Mouse (Mus musculus) brown adipose tissue, adult 24 weeks (tissue): ENCODE measurements around the gene Fry. TPM values are rescaled to one million over a fixed set of nuclear protein-coding genes. Genes with fewer than 3 reads are reported as not detected.

Experiments
- H3K27ac ChIP-seq: fragments of 200-500 bp; replicated peaks from 2 replicates; pipeline ENCODE4 v1.5.1; 2012; ENCODE audit warnings: low read depth, mild to moderate bottlenecking, low read length
- H3K4me1 ChIP-seq: fragments of 200-500 bp; 2 replicates; pipeline ENCODE4 v1.6.1; 2012; ENCODE audit warnings: low read length, mixed read lengths; ENCODE audit not compliant: control insufficient read depth, insufficient read depth, insufficient read length
- H3K4me3 ChIP-seq: fragments of 200-500 bp; 2 replicates; pipeline ENCODE4 v1.5.1; 2012; ENCODE audit warnings: low read depth, mild to moderate bottlenecking, low read length, moderate library complexity; ENCODE audit not compliant: insufficient read depth
- polyA plus RNA-seq: library from polyadenylated mRNA; stranded (reverse); fragments of >200 nt; gene quantifications from 2 replicates; pipeline ENCODE4 v1.2.4, GENCODE M21; 2012; ENCODE audit not compliant: missing spikeins, insufficient read depth, insufficient read length

Fry gene
- polyA plus RNA-seq, 1 experiment, result 39.7 TPM

DNA sequence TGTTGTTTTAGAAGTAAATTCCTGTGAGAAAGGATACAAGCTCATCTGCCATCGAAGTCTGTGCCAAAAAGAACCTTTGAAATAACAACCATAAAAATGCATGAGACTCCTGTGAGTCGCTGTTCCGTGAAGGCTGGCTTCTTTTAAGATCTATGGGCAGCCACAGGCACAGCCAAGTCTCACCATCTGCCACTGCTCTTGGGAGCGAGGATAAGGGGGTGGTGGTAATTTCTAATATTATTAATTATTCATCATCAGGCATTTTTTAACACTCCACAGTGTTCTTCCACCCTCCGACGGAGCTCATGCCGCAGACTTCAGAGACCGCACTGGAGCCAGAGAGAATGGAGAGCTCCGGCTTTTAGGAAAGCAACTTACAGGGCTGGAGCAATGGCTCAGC is 123.2 kb downstream of the Fry start:
- Histone ChIP-seq H3K27ac (no peak overlapping the region), H3K4me1 (peaks cover 11% of the 10 kb centered on the region; the same call in 1 of the 2 replicates), H3K4me3 (no peak overlapping the region)

DNA sequence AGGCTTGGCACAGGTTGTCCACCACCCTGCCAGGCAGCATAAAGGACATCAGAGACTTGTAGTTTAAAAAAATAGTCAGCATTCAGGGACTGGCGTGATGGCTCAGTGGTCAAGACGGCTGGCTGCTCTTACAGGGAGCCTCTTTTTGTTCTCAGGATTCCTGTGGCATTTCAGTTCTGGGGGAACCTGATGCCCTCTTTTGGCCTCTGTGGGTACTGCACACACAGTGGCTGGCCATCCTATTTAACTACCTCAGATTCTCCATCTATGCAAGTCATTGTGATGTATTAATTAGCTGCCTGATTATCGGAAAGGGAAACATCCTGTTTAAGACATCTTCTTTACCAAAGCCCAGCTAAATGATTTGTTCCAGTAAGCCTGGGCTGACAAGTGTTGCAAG is 128.3 kb downstream of the Fry start:
- Histone ChIP-seq H3K27ac (no peak overlapping the region), H3K4me3 (no peak overlapping the region), H3K4me1 (peaks cover 14% of the 10 kb centered on the region; the same call in 1 of the 2 replicates)

DNA sequence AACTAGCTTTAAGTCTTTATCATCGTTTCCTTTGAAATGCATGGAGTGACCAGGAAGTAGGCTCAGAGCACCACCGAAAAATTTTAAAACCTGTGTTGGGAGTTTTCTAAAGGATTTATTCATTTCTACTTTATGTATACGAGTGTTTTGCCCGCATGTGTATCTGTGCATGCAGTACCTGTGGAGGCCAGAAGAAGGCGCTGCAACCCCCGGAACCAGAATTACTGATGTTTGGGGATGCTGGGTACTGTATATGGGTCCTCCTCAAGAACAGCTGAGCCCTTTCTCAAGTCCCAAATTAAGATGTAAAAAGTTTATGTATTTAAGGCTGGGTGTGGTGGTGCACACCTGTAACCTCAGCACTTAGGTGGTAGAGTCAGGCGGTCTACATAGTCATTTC is 139.3 kb downstream of the Fry start:
- Histone ChIP-seq H3K4me1 (peaks cover 6% of the 10 kb centered on the region; the same call in 1 of the 2 replicates), H3K27ac (no peak overlapping the region), H3K4me3 (no peak overlapping the region)

DNA sequence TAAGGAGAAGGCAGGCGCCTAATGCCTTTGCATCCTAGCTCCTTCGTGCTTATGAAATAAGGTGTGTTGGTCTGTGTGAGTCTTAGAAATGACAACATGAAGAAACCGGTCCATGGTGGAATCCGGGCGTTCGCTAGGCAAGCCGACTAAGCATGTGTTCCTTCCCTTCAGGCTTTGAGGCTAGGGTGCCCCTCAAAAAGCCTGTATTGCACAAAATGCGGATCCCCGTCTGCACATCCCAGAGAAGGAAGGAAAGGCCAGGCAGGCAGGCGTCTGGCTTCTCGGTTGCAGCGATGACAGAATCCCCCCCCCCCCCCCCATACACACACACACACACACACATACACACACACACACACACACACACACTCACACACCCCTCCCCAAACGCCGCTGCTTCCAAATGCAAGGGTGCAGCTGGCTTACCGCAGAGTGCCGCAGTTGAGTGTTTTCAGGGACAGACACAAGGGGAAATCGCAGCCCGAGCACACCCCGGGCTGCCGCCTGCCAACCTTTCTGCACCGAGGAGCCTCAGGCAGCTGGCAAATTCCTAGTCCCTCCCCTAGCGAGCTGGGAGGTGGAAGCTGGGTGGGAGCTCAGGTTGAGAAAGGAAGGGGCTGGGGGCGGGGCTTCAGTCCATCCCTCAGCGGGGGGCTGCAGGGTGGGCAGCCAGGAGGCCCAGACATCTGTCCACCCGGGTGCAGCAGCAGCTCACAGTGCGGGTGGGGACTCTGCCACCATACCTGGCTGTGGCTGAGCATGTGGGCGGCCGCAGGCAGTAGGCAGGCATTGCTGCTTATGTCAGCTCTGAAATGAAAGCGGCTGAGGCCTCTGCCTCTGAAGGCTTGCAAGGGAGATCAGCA is 141.0 kb downstream of the Fry start:
- H3K27ac ChIP-seq, result no peak overlapping the region
- H3K4me1 ChIP-seq, result peaks cover 14% of the 10 kb centered on the region
- H3K4me3 ChIP-seq, result no peak overlapping the region

DNA sequence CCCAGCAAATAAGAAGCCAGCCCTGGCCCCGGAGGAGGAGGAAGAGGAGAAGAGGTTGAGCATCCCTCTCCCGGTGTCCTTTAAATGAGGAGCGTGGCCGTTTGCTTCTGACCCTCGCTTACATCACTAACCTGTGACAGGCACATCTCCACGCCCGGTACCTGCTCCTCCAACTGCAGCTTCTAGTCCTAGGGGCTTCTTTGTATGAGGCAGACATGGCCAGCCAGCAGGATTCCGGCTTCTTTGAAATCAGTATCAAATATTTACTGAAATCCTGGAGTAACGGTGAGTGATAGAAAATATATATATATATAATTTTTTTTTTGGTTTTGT is 141.6 kb downstream of the Fry start:
- H3K4me1 ChIP-seq, result peaks cover 14% of the 10 kb centered on the region
- H3K27ac ChIP-seq, result no peak overlapping the region
- no peak overlapping the region for H3K4me3 ChIP-seq

DNA sequence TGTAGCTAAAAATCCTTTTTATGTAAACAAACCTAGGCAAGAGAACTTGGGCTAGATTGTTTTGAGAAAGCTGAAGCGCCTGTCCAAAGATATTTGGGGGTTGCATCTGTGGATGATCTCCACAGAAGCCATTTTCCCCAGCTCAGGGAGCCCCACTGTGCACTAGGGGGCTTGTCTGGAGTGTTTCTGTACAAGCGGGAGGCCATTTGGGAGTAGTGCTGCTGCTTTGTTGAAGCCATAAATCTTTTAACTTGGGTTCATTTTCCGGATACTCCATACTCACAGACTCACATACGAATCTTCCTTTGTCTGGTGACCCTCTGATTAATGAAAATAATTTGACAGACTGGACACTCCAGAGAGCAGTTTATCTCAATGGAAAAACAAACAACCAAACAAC is 142.9 kb downstream of the Fry start:
- no peak overlapping the region for H3K4me3 ChIP-seq

DNA sequence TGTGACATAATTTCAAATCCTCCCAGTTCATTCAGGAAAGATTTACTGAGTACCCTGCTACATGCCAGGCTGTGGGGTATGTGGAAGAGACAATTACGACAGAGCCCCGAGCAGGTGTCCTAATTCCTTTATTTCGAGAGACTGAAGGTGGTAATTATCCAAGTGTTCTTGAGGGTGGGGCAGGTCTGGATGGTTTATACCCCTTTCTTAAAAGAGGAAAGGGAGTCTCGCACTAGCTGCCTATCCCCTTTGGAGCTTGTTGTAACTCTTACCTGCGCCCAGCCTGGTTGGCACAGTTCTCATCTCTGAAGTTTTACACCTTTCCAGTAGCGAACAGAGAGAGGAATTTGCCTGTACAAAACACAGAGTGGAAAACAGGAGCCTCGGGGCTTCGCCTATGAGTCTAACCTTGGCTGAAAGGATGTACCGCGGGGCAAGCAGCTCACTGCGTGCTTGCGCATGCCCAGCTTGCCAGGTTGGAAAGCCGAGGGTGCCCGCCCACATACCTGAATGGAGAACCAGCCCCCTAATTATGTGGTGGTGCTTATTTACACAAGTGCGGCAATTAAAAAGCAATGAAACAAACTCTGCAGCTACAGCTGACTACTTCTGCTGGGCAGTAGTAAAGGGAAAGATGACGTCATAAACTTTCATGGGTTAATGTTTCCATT is 143.7 kb downstream of the Fry start:
- Histone ChIP-seq H3K4me3 (no peak overlapping the region), H3K27ac (no peak overlapping the region)

More for the DNA sequence above, 142.9 kb downstream of the Fry start:
- Histone ChIP-seq H3K4me1 (peaks cover 14% of the 10 kb centered on the region), H3K27ac (no peak overlapping the region)

DNA sequence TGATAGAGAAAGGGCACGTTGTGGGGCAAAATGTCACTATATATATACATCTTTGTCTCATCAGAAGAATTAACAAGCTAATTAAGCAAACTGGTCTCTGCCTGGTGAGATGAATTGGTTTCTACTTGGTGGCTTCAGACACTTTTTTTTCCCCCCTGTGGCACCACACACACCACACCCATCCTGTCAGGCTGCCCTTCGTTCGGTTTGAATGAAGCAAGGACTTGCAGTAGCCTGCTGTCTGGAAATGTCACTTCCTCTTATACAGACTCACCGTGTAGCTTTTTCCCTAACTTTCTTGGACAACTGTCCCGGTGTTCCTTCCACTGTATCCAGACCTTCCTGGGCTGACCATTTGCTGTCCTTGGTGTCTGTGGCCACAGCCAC is 144.3 kb downstream of the Fry start:
- Histone ChIP-seq H3K27ac (no peak overlapping the region), H3K4me3 (no peak overlapping the region), H3K4me1 (peaks cover 14% of the 10 kb centered on the region)

More for the DNA sequence above, 143.7 kb downstream of the Fry start:
- peaks cover 14% of the 10 kb centered on the region for H3K4me1 ChIP-seq

DNA sequence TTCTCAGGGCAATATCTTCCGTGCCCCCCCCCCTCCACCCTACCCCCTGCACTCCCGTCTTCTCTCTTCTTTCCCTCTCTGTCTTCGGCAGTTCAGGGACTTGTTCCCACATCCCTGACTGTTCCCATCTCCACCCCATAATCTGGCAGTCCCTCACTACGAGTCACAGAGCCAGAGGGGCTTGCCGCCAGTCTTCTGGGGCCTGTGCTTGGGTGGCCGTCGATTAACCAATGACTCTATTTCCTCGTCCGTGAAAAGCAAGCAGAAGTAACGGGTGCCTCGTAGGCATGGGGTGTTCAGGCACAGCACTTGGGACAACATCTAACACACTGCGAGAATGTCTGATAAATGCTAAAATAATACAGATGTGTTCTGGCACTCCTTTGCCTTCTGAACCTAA is 144.7 kb downstream of the Fry start:
- H3K4me1 ChIP-seq, result peaks cover 14% of the 10 kb centered on the region
- H3K27ac ChIP-seq, result no peak overlapping the region
- H3K4me3 ChIP-seq, result no peak overlapping the region

DNA sequence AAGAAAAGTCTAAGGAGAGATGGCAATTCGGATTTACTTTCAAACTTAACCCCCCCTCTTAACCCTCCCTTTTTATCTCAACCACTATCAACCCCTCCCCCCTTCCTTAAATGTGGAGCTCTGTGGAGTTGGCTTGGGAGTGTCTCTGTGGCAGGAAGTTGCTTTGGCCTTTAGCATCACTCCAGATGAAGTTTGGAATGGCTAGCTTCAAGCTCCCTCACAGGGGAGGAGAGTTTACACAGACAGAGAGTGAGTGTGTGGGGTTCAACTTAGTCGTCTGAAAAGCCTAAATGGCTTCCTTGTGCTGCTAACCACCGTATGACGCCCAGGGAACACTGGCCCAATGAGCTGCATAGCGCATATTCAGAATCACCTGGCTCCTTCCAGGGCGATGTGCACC is 145.2 kb downstream of the Fry start:
- peaks cover 14% of the 10 kb centered on the region for H3K4me1 ChIP-seq
- 0 out of 2 replicates have a peak overlapping the region, but pooled peaks have one; percentile 30 for H3K27ac ChIP-seq
- H3K4me3 ChIP-seq, result no peak overlapping the region

DNA sequence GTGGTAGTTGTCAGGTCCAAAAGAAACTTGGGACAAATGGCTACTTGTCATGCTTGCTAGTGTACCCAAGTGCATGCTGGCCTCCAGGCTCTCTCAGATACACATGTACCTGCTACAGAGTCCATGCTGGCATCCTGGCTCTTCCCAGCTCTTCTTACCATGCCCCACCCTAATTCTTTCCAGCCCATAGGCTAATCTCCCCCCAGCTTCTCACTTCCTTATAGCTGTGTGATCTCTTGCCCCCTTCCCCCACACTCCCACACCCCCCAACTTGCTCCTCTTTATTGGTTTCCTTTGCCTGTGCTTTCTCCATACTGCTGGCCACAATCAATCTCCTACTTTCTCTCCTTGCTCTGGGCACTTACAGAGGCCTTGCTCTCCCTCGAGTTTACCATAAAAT is 146.6 kb downstream of the Fry start:
- Histone ChIP-seq H3K4me3 (no peak overlapping the region), H3K27ac (no peak overlapping the region), H3K4me1 (peaks cover 15% of the 10 kb centered on the region)

DNA sequence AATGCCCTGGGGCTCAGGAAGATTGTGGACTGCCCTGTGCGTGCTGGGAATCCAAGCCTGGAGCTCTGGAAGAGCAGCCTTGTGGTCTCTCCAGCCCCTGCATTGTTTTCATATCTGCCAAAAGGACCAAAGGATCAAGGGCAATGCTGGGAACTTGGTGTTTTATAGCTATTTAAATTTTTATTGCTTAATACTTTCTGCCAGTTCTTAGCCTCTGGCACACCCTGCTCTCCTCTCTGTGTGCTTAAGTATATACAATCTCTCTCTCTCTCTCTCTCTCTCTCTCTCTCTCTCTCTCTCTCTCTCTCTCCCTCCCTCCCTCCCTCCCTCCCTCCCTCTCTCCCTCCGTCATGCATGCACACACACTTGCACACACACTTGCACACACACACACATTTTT is 147.5 kb downstream of the Fry start:
- no peak overlapping the region for H3K4me3 ChIP-seq
- H3K27ac ChIP-seq, result no peak overlapping the region
- peaks cover 15% of the 10 kb centered on the region for H3K4me1 ChIP-seq

DNA sequence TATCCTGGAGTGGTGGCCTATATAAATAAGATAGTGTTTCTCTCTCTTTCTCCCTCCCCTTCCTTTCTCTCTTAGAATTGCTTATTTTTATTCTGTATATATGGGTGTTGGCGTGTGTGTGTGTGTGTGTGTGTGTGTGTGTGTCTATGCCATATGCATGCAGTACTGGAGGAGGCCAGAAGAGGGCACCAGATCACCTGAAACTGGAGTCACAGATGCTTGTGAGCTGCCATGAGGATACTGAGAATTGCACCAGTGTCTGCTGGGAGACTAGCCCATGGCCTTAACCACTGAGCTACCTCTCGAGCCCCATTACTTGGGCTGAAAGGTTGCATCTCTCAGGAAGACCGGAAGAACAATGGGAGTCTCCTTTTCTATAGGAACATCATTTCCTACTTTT is 149.8 kb downstream of the Fry start:
- Histone ChIP-seq H3K27ac (no peak overlapping the region), H3K4me3 (no peak overlapping the region), H3K4me1 (peaks cover 16% of the 10 kb centered on the region)

DNA sequence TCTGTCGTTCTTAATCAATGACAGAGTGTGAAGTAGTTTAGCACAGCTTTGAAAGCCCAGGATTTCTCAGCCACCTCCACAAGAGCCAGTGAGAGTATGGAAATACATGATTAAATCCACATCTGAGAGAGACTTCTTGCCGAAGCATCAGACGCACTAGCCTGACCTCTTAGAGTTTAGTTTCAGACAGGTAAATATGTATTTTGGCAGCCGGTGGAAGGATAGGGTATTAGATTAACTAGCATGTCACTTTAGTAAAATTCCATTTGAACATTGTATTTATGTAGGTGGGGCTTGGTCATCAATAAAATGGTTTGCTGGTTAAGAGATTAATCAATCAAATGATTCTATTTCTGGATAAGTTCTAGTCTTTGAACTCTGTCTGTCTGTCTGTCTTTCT is 152.0 kb downstream of the Fry start:
- Histone ChIP-seq H3K4me1 (0 out of 2 replicates have a peak, but pooled peaks cover 8% of the 10 kb centered on the region), H3K4me3 (no peak overlapping the region), H3K27ac (no peak overlapping the region)

DNA sequence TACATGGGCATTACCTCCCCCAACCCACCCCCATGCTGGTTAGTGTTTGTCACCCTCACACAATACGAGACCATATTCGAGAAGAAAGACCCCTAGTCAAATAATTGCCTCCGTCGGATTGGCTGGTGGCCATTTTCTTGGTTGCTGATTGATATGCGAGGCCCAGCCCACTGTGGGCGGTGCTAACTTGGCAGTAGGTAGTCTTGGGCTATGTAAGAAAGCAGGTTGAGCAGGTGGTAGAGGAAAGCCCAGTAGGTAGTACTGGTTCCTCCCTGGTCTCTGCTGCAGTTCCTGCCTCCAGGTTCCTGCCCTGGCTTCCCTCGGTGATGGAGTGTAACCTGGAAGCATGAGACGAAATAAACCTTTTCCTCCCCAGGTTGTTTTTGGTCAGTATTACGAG is 153.7 kb downstream of the Fry start:
- Histone ChIP-seq H3K4me1 (peaks cover 13% of the 10 kb centered on the region), H3K4me3 (no peak overlapping the region), H3K27ac (no peak overlapping the region)

DNA sequence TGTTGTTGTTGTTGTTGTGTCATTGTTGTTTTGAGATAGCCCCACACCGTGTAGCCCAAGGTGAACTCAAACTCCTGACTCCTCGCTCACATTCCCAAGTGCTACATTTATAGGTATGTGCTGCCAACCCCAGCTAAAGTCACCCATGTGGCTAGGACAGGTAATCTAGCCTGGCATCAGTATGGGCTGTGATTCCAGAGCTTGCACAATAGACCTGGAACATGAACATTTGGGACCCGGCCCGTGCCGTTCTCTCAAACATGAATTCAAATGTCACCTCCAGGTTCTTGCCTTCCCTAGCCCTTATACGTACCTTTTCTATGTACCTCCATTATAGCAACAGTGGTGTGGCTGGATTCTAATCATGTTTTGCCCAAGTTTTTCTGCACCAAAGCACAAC is 156.9 kb downstream of the Fry start:
- H3K4me1 ChIP-seq, result peaks cover 20% of the 10 kb centered on the region
- H3K27ac ChIP-seq, result 0 out of 2 replicates have a peak overlapping the region, but pooled peaks have one; percentile 3
- no peak overlapping the region for H3K4me3 ChIP-seq
